Mouse (Mus musculus) heart, adult 9 months (tissue): ENCODE results near the gene Sptssb.

Experiments used
- DNase-seq, 2 experiments: peaks; one replicate each; pipeline ENCODE4 v3.0.0; 2022; ENCODE audit warnings: low spot score in 2 of 2

Sptssb gene

DNA sequence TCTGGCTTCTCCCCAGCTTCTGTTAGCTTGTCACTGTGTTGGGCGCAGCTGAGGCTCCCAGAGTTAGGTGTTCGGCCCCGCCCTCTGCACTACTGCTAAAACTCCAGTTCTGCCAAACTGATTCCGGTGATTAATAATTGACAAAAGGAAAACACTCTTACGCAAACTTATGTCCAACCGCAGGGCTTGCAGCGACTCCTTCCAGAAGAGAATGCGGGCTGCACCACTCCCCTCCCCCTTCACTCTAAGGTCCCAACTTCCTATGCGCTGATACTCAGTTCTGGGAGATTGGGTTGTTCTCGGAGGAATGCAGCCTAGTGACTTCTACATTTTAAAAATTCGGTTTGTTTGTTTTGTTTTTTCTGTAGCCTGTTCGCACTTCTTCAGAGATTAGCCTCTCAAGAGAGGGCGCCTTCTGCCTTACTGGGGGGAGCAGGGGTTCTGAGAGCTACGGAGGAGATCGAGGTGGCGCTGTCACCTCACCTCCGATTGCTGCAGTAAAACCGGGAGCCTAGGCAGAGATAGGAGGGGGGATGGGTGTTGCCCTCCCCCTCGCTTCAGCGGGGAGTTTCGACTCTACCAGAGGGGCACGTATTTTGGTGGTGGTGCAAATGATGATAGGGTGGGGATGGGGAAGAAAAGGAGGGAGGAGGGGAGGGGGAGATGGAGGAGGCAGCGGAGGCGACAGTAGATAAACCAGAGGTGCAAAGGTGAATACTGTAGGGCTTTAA, at the start of gene Sptssb:
Gene Sptssb (minus strand): TSS at position 83 of the 731 bp plus-strand sequence.
- no peak for DNase-seq

DNA sequence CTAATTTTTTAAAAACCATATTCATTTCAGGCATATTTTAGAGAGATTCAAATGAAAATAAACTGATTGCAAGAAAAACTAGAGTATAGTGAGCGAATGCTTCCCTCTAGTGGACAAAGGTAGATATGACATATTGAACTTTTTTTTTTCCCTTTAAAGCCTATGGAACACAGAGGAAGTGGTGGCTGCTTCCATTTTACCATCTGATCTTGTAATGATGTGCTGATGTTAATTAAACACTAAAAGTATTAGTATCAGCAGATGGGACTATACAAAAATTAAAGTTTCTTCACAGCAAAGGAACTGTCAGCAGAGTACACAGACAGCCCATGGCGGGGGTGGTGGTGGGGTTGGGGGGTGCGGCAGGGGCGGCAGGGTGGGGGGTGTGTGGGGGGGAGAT, 48.3 kb upstream of the Sptssb start:
- DNase-seq, result no peak

DNA sequence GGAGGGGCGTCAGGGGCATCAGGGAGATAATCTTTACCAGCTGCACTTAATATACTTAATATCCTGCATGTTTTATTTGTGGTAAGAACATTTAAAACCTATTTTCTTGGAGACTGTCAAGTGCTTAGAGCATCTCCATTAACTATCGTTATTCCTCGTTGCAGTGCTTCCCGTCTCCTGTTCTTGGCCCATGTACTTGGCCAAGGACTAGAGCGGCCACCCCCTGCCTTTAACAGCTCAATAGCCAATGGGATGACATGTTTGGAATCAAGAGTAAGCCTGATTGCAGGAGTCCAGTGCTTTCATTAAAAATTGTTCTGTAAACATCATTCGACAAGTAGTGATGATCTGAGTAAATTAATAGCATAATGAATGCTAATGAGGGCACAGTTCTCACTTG, 47.8 kb upstream of the Sptssb start:
- no peak for DNase-seq

DNA sequence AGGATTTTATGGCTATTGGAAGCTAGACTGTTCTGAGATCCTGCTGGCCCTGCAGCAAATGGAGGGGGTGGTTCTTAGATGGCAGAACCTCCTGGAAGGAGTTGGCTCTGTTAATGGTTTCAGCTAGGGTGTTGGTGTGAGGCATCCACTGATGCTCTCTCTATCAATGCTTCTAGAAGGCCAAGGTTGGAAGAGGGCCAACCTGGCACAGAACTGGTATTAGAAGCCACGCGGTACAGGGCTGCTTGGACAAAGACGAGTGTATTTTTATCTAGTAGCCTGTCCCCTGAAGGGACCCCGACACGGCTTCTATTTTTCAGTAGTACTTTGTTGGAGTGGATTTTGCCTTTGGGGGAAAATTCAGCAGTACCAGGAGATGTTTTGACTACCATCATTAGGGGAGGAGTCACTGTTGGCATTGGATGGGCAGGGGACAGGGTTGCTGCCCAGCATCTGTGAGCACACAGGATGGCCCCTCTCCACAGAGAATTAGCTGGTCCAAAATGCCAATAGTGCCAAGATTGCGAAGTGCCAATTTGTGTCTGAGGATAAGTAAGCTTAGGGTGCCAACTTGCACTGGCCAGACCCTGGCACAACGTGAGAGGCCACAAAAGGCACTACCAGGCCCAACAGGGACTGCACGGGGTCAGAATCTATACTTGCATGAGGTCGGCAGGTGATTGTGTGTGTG, 43.2 kb upstream of the Sptssb start:
- no peak for DNase-seq

DNA sequence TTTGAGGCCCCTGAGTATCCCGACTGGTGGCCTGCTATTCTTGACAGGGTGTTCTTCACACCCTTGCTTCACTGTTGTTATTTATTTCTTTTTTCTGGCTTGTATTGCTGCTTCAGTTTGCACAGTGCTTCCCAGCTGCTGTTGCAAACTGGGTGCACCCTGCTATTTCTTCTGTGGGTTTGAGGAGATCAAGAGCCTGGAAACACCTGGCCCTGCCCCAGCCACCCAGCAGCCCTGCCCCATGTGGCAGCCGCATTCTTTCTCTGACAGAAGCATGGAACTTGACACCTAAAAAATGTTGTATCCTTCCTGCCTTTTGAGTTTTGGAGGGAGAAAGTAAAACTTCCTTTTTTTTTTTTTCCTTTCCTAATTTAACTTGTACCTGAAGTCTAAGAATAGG, 42.6 kb upstream of the Sptssb start:
- DNase-seq, result no peak

DNA sequence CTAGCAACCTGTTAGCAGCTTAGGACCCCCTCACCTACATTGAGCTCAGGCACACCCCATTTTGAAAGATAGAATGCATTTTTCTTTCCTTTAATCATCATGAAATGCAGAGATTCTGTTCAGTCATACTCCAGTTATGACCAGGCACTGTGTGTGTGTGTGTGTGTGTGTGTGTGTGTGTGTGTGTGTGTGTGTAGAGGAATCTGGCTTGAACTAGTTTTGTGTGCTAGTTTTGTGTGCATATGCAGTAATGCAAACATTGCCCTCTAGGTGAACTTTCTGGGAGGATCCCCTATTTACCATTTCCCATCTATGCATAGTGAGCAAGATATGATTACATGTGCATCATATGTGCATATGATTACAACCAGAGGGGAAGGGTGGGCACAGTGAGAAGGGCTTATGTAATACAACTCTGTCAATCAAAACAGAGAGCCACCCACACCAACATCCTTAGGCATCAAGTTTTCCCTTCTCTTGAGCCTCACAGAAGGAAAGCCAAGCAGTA, 42.2 kb upstream of the Sptssb start:
- no peak for DNase-seq

DNA sequence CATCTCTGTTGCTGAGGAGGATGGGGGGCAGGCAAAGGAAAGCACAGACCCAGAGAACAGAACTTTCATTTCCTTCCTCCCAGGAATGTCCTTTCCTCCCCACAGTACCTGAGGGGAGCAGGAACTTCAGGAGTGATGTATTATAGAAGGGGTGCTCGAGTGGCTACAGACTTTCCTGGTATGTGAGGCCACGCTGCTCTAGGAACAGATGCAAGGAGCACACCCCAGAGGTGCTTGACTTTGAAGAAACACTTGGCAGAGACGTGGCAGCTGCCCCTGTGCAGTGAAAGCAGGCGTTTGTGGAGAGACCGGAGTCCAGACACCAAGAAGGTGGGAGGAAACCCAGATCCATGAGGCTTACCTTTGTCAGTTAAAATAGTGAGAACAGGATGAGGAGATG, 40.6 kb upstream of the Sptssb start:
- DNase-seq, result no peak

DNA sequence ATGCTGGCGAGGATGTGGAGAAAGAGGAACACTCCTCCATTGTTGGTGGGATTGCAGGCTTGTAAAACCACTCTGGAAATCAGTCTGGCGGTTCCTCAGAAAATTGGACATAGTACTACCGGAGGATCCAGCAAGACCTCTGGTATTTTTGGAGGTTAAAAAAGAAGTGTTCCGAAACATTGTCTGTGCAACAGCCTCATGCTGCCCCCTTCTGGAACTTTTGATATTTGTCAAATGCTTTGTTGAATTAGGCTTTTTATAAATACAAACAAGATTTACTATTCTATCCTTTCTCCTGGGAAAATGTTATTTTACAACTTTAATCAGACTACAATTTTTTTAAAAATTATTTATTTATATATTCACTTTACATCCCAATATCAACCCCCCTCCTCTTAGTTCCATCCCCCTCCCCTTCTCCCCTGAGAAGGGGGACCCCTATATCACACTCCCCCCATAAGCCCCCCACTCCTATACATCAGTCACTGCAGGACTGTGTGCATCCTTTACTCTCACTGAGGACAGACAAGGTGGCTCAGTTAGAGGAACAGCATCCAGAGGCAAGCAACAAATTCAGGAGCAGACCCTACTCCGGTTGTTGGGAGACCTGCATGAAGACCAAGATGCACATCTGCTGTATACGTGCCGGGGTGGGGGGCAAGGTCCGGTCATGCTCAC, 38.3 kb upstream of the Sptssb start:
- DNase-seq, result no peak

DNA sequence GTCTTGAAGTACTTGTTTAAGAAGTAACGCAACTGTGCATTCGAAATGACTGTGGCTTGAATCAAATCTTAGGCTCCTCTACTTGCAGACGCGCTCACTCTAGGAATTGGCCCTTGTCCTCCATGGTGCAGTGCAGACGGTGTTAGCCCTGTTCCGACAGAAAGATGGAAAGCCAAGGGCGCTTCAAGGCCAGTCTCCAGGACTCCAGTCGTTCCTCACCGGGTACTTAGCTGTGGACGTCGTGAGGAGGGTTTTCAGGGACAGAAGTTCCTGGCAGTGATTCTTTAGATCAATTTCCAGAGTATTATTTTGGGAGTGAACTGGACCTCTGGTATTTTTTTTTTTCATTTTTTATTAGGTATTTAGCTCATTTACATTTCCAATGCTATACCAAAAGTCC, 35.8 kb upstream of the Sptssb start:
- DNase-seq, result no peak

DNA sequence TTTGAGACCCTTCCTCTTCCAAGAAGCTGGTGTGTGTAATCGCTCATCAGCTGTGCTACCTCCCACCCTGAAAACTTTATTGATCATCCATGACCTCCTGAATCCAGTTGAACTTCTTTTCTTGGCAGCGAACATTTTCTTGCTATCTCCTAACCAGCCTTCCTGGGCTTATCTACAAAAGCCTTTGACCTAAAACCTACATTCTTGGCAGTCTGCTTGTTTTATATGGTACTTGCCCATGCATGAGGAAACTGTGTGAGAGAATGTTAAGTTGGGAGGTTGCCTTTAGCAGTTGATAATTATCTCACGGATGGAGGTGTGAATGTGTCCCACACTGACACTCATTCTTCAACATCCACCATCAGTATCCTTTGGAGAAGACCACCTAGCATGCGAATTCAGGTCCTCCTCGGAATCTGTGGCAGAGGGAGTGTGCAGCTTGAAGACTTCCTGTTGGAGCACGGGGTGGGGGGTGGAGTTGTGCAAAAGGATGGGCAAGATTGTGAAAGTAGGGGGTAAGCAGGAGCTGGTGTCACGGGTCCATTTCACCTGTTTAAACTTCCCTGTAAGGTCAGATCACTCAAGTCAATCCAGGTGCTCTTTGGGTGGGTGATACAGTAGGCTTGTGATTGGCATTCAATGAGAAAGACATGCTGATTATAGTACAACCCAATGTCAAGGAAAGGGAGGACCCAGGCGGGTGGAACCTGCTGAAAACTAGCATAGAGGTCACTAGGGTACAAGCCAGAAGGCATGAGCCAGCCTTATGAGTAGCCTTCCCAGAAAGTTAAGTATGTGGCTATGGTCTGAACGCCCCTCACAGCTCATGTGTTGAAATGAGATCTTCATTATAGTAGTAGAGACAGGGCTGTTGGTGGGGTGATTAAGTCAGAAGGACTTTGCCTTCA, 32.7 kb upstream of the Sptssb start:
- DNase-seq, result no peak

DNA sequence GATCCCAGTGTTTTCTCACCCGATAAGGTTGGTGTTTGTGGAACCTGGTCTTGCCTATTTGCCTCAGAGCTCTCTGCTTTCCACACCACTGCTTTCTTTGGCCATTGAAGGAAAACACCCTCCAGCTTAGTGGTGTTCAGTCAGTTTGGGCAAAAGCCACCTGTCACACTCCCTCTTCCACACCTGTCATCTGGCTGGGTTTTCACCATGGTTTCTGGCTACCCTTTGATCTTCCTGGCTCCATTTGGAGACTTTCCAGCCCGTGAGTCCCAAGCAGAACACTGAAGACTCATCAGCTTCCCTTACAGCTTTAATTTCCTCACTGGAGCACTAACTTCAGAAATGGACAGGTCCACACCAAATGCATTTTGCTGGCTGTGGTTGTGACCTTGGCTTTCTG, 26.1 kb upstream of the Sptssb start:
- DNase-seq, result no peak

DNA sequence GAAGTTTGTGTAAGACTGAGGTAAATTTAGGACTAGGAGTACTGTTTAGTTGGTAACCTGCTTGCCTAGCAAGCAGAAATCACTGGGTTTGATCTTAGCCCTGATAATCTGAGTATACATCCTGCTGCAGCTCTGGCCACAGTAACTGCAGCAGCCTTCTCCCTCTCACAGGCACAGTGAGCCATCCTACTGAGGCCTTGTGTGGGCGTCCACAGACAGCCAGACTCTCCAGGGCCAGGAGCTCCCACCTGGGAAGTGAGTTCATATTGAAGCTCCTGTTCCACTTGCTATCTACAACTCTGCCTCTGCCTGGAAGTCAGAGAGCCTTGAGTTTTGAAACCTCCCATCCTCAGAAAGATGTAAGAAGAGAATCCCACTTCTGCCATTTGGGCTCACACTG, 24.0 kb upstream of the Sptssb start:
- DNase-seq, result no peak

DNA sequence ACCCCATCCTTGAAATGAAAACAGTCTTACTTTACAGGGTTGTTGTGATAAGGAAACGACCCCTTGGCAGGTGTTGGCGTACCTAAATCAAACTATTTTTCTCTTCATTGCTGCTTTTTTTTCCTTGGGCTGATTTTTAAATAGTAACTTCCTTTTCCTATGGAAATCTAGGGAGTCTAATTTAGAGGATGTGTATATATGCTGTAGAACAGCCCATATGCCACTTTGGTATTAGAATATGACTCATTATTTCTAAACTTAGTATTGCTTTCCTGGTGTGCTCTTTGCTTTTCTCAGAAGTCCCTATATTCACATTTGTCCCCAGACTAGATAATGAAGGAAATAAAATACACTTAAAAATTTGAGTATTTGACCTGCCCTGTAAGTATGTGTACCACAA, 17.8 kb upstream of the Sptssb start:
- no peak for DNase-seq

DNA sequence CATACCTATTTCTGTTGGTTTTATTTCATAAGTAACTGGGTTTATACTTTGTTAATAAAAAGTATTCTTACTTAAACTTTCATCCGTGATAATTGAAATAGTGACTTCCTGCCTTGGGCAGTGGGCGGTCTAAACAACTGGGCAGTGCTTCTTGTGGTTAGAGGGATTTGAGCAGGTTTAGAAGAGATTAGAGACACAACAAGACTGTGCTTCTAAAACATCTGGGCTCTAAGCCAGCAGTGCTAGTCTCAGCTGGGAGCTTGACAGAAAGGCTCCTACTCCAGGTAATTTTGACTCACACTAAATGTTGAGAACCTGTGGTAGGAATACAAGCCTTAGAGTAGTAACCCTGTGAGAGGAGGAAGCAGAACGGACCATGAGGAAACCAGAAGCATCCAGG, 15.0 kb upstream of the Sptssb start:
- DNase-seq, result no peak

DNA sequence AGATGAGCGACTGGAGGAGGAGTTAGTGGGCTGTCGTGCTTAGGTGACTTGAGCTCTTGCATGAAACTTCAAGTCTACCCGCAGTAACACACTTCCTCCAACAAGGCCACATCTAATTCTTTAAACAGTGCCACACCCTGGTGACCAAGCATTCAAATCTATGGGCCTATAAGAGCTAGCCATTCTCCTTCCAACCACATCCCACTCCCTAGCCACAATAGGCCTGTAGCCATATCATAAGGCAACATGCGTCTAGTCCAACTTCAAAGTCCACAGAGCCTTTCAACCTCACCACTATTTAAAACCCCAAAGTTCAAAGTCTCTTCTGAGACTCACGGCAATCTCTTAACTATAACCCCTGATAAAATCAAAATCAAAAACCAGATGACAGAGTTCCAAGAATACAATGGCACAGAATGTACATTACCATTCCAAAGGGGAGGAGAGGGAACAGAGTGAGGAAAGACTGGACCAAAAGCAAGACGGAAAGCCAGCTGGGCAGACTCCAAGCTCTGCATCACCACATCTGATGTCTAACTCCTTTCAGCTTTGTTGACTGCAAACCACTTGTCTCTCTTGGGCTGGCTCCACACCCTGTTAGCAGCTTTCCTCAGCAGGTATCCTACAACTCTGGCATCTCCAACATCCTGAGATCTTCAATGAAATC, 13.1 kb upstream of the Sptssb start:
- no peak for DNase-seq

DNA sequence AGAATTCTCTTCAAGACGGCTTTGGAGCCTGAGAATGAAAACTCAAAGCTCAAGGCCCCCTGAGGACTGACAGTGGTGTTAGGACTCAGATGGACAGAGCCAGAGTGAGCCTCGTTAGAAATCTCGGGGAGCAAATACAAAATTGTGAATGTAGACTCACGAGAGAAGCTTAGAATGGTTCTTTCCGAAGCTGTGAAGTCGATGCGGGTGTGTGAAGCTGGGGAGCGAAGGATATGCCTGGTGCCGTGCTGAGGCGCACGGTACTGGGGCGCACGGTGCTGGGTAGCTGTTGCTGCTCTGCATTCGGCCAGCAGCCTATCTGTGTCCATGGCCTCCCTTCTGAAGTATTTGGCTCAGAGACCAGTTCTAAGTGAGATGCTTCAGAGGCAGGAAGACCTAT, 11.4 kb upstream of the Sptssb start:
- DNase-seq, result no peak

DNA sequence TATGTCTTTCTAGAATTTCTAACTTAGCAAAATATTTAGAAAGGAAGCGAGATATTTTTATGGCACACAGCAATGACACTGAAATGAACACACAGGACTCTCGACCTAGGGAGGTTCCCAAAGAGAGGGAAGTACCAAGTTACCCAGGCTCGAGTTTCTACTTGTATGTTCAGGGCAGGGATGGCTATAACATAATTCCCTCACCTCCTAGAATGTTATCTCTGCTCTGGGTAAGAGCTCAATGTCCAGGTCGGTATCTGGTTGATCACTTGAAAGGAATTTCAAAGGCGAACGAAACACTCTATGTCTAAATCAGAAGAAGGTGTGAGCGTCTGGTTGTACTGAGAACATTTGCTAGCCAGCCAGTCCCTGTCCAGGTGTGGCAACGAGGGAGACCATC, 10.0 kb upstream of the Sptssb start:
- no peak for DNase-seq

DNA sequence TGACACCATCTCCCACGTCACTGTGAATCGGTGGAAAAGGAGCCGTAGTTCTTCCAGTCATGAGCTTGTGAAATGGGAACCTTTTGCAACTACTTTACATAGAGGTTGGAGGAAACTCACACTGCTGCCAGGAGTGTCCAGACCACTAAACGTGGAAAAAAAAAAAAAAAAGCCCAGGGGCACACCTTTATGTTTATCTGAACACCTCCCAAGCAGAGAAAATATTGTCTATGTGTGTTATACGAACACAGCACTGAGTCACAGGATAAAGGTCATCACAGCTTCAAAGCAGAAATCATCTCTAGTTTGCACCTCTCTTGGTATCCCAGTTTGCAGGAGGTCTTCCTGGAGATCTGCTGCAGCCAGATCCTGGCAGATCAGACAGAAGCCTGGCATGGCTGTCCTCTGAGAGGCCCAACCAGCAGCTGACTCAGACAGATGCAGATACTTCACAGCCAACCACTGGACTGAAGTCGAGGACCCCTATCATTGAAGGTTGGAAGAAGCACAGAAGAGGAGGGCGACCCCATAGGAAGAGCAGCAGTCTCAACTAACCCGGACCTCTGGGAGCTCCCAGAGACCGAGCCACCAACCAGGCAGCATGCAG, 2.2 kb upstream of the Sptssb start:
- no peak for DNase-seq

DNA sequence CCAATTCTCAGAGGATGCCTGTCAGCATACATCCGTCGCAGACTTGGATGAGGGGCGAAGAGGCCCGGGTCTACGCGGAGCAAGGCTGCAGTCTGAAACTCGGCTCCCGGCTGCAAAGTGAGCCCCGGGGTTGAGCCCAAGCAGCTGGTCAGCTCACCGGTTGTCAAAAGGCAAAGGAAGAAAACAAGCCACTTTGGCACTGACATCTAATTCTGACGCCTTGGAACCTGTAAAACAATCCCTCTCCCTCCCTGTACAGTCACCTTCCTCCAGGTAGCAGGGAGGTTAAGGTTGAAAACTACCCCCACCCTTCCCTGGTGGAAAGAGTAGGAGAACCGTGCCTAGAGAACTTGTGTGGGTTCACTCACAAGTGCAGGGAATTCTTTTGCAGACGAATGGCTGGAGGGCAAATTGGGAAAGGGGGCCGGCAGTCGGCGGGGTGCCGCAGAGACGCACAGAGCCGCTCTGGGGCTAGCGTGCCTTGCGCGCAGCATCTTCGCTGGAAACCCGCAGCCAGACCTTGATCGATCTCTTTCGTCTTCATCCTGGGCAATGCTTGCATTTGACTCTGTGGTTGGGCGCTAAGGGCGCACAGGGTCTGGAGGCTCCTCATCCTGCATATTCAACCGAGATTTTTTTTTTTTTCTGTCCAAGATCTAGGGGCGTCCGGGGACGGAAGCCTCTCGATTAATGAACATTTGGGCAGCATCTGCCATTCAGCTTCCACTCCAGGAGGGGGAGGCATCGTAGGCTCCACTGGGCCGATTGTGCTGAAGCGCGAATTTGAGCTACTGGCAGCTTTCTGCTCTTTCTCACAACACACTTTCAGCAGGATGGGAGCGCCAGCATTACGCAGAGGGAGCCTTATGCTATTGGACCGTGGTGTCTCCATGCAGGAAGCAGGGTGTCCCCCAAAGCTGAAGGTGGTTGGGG, 1.1 kb upstream of the Sptssb start:
- no peak for DNase-seq

DNA sequence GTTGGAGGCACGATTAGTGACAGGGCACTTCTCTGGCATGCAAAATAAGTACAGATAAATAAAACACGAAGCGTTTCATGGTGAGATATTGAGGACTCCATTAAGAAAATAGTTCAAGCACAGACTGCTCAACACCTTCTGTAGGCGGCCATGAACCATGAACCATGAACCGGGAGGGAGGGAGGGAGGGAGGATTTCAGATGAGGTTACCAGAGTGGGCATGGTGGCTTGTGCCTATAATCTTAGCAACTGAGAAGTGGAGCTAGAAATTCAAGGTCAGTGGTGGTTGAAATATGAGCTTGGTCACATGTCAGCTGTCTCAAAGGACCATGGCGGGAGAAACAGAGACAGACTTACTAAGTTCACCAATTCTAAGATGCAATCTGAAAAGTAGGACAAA, 20.3 kb downstream of the Sptssb start:
- DNase-seq, result no peak
